Mouse (Mus musculus): ENCODE data around the gene Otud3. TPM values are rescaled to one million over a fixed set of nuclear protein-coding genes. Genes with fewer than 3 reads are reported as not detected.
"Not testable (repeated sequence)": the region's sequence is repeated elsewhere in the genome, so short reads cannot be mapped to it uniquely, and the experiment has no call there.

Otud3 gene
- polyA plus RNA-seq, 1 experiment from 2014 or later: 3.0 TPM

DNA sequence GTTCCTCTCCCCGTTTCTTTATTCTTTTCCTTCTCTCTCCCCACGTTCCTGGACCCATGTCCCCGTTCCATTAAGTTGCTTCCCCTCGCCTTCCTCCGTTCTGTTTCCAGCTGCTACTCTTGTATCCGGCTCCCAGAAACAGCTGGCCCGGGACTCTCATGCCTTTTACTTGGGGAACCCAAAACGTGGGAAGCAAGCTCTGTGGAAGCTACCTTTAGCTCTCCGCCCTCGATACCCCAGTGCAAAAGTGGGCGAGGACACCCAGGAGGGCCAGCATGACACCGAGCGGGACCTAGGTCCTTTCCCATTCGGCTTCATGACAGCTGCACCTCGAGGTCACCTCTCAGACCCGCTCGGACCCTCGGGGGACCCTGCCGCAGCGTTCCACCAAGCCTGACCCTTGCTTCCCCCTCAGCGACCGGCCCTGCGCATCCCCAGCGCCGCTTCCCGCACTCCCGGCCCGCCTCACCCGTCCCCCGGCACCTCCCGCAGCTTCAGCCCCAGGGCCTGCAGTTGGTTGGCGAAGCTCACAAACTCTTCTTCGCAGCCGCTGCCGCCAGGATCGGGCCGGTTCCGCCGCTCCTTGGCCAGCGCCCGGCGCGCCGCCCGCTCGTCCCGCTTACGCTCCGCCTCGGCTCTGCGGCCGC, 481 bp downstream of the Otud3 start:
- Histone ChIP-seq H3K27ac (ENCODE audit: low read length) (peak overlapping the region; percentile 66; the same call in 1 of the 2 replicates), H3K9ac (ENCODE audit: low read length) (peak overlapping the region; percentile 89), H3K36me3 (ENCODE audit: control insufficient read depth, insufficient read depth) (no peaks in the 10 kb centered on the region), H3K27me3 (ENCODE audit: control insufficient read depth, insufficient read depth, low read length) (no peaks in the 10 kb centered on the region), H3K4me1 (ENCODE audit: control insufficient read depth, insufficient read depth, low read length) (peaks cover 5% of the 10 kb centered on the region), H3K9me3 (replicated peaks; ENCODE audit: control insufficient read depth, low read length) (0 out of 2 replicates have a peak, but pooled peaks cover 2% of the 10 kb centered on the region), H3K4me2 (ENCODE audit: low read depth, low read length) (peak overlapping the region; percentile 94), H3K4me3 (ENCODE audit: low read length) (peak overlapping the region; percentile 83)
- WGBS: under 1% methylated on average over 52 of the region's 52 CpGs
- peak; percentile 49 for ATAC-seq (replicated peaks; ENCODE audit: extremely low read depth, insufficient read depth, low FRiP score)

DNA sequence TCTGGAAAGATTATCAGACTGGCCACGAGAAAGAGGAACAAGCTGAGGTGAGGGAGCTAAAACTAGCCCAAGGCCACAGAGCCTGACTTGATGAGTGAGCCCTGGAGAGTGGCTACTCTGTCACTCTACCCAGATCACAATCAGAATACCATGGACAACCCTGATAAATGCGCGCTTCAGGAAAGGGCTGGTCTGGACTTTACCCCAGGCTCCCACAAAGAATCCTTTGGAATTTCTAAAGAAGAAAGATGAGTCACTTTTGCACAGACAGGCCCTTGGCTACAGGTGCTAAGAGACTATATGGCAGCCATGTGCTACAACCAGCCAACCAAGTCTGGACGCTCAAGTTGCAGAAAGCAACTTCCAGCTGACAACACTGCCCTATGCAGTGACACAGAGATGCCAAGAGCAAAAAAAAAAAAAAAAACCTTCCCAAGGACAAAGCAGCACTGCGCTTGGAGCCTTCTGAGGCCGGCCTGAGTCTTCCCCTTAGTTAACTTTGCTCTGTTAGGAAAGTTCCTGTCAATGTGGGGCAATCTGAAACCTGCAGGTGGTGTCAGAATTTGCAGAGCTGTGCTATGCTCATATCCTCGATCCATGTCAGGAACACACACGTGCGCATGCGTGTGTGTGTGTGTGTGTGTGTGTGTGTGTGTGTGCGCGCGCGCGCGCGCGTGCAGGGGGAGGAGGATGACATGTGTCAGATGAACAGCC, 8.0 kb downstream of the Otud3 start:
- Histone ChIP-seq H3K27me3 (ENCODE audit: control insufficient read depth, insufficient read depth, low read length) (no peaks in the 10 kb centered on the region), H3K9ac (ENCODE audit: low read length) (no peak overlapping the region), H3K27ac (ENCODE audit: low read length) (no peak overlapping the region), H3K4me1 (ENCODE audit: control insufficient read depth, insufficient read depth, low read length) (no peaks in the 10 kb centered on the region), H3K4me2 (ENCODE audit: low read depth, low read length) (no peak overlapping the region), H3K4me3 (ENCODE audit: low read length) (no peak overlapping the region), H3K36me3 (ENCODE audit: control insufficient read depth, insufficient read depth) (peaks cover 36% of the 10 kb centered on the region), H3K9me3 (replicated peaks; ENCODE audit: control insufficient read depth, low read length) (no peaks in the 10 kb centered on the region)
- WGBS: 89% methylated on average over 18 of the region's 18 CpGs
- no peak for ATAC-seq (replicated peaks; ENCODE audit: extremely low read depth, insufficient read depth, low FRiP score)

DNA sequence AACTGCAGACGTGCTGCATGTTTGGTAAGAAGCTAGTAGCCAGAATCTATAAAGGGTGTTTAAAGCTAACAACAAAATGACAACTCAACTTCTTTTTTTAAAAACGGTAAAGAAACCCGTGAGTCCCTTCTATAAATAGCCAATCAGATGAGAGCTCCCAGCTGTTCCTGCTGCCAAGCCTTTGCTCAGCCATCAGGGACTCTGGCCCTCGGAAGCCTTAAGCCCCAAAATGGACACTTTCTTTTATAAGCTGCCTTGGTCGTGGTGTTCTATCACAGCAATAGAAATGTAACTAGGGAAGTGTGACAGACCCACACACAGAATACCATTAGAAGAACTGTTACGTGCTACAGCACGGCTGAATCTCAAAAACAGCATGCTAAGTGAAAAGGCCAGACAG, 14.4 kb downstream of the Otud3 start:
- H3K9me3 ChIP-seq (replicated peaks; ENCODE audit: control insufficient read depth, low read length): no peaks in the 10 kb centered on the region
- H3K4me3 ChIP-seq (ENCODE audit: low read length): no peak overlapping the region
- no peak overlapping the region for H3K27ac ChIP-seq (ENCODE audit: low read length)
- H3K36me3 ChIP-seq (ENCODE audit: control insufficient read depth, insufficient read depth): peaks cover 29% of the 10 kb centered on the region
- 57% methylated on average over 7 of the region's 7 CpGs for WGBS
- ATAC-seq (replicated peaks; ENCODE audit: extremely low read depth, insufficient read depth, low FRiP score): no peak
- H3K4me1 ChIP-seq (ENCODE audit: control insufficient read depth, insufficient read depth, low read length): no peaks in the 10 kb centered on the region; the same call in 1 of the 2 replicates
- H3K27me3 ChIP-seq (ENCODE audit: control insufficient read depth, insufficient read depth, low read length): no peaks in the 10 kb centered on the region
- no peak overlapping the region for H3K9ac ChIP-seq (ENCODE audit: low read length)
- H3K4me2 ChIP-seq (ENCODE audit: low read depth, low read length): no peak overlapping the region

DNA sequence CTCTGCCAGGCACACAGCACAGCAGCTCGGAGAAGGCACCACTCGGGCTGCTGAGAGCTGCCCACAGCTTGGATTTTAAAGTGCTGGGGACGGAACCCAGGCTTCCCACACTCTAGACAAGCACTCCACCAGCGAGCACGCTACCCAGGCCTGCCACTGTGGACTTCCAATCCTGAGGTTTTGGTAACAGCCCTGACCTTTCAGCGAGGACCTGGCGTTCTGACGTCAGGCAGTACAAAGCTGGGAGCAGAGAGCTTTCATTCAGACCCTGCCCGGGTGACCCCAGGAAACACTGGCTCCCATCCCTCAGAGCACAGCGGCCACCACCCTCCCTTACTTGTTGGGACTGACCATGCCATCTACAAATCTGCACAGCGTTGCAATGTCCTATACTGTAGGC, 20.0 kb downstream of the Otud3 start:
- H3K4me1 ChIP-seq (ENCODE audit: control insufficient read depth, insufficient read depth, low read length); H3K27me3 ChIP-seq (ENCODE audit: control insufficient read depth, insufficient read depth, low read length); ATAC-seq (replicated peaks; ENCODE audit: extremely low read depth, insufficient read depth, low FRiP score); H3K9ac ChIP-seq (ENCODE audit: low read length); H3K4me3 ChIP-seq (ENCODE audit: low read length); H3K27ac ChIP-seq (ENCODE audit: low read length); H3K9me3 ChIP-seq (replicated peaks; ENCODE audit: control insufficient read depth, low read length); H3K4me2 ChIP-seq (ENCODE audit: low read depth, low read length): not testable (repeated sequence)
- H3K36me3 ChIP-seq (ENCODE audit: control insufficient read depth, insufficient read depth): peaks cover 16% of the 10 kb centered on the region
- WGBS: 84% methylated on average over 11 of the region's 11 CpGs

DNA sequence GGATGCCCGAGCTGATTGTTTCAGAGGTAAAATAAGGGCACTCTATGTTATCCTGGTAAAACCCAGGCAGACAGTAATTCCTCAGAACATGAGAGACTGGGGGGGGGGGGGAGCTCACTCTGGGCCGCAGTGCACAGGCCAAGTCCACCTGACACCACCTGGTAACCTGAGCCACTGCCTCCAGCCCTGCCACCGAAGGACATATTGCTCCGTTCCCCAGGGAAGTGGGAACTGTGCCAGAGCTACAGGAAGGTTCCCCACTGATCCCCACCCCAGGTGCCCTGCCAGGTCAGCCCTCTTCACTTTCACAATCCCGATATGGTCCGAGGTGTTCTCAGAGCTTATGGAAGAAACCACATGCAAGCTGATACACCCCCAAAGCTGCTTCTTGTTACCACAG, 21.1 kb downstream of the Otud3 start:
- Histone ChIP-seq H3K4me3 (ENCODE audit: low read length) (no peak overlapping the region), H3K27me3 (ENCODE audit: control insufficient read depth, insufficient read depth, low read length) (no peaks in the 10 kb centered on the region), H3K27ac (ENCODE audit: low read length) (no peak overlapping the region), H3K4me2 (ENCODE audit: low read depth, low read length) (no peak overlapping the region), H3K36me3 (ENCODE audit: control insufficient read depth, insufficient read depth) (peaks cover 14% of the 10 kb centered on the region), H3K9me3 (replicated peaks; ENCODE audit: control insufficient read depth, low read length) (no peaks in the 10 kb centered on the region), H3K9ac (ENCODE audit: low read length) (no peak overlapping the region), H3K4me1 (ENCODE audit: control insufficient read depth, insufficient read depth, low read length) (no peaks in the 10 kb centered on the region)
- ATAC-seq (replicated peaks; ENCODE audit: extremely low read depth, insufficient read depth, low FRiP score): no peak
- WGBS: 78% methylated on average over 6 of the region's 6 CpGs

DNA sequence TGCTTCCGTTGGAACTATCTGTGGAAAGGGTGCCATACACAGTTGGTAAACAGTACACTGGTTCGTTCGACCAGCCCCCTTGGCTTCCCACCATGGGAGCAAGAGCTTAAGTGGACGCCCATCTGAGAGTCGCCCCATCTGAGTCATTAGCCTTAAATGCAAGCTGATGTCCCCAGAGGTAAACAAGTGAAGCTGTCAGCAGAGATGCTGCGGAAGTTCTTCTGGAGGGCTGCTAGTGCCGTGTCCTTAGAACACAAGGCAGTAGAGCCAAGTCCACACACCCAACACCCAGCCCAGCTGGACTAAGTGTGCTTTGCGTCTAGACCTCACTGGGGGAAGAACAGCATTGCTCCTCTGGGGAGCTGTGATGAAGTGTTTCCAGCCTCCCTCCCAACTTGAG, 24.1 kb downstream of the Otud3 start:
- H3K9ac ChIP-seq (ENCODE audit: low read length): no peak overlapping the region
- H3K27ac ChIP-seq (ENCODE audit: low read length): no peak overlapping the region
- no peak for ATAC-seq (replicated peaks; ENCODE audit: extremely low read depth, insufficient read depth, low FRiP score)
- 67% methylated on average over 8 of the region's 8 CpGs for whole genome bisulfite sequencing
- H3K27me3 ChIP-seq (ENCODE audit: control insufficient read depth, insufficient read depth, low read length): no peaks in the 10 kb centered on the region; the same call in 1 of the 2 replicates
- H3K9me3 ChIP-seq (replicated peaks; ENCODE audit: control insufficient read depth, low read length): no peaks in the 10 kb centered on the region
- no peak overlapping the region for H3K4me3 ChIP-seq (ENCODE audit: low read length)
- no peak overlapping the region for H3K4me2 ChIP-seq (ENCODE audit: low read depth, low read length)
- no peaks in the 10 kb centered on the region for H3K4me1 ChIP-seq (ENCODE audit: control insufficient read depth, insufficient read depth, low read length)
- 0 out of 2 replicates have a peak, but pooled peaks cover 3% of the 10 kb centered on the region for H3K36me3 ChIP-seq (ENCODE audit: control insufficient read depth, insufficient read depth)

- no peak for ATAC-seq (replicated peaks; ENCODE audit: extremely low read depth, insufficient read depth, low FRiP score)
- Histone ChIP-seq H3K4me2 (ENCODE audit: low read depth, low read length) (no peak overlapping the region), H3K4me3 (ENCODE audit: low read length) (no peak overlapping the region), H3K9ac (ENCODE audit: low read length) (no peak overlapping the region), H3K4me1 (ENCODE audit: control insufficient read depth, insufficient read depth, low read length) (no peaks in the 10 kb centered on the region), H3K27ac (ENCODE audit: low read length) (no peak overlapping the region), H3K9me3 (replicated peaks; ENCODE audit: control insufficient read depth, low read length) (no peaks in the 10 kb centered on the region), H3K36me3 (ENCODE audit: control insufficient read depth, insufficient read depth) (0 out of 2 replicates have a peak, but pooled peaks cover 3% of the 10 kb centered on the region), H3K27me3 (ENCODE audit: control insufficient read depth, insufficient read depth, low read length) (no peaks in the 10 kb centered on the region; the same call in 1 of the 2 replicates)
- WGBS: 62% methylated on average over 7 of the region's 7 CpGs
These were observed 24.6 kb downstream of the Otud3 start for GRCm38 (mm10) chr4:138889165-138889564.

DNA sequence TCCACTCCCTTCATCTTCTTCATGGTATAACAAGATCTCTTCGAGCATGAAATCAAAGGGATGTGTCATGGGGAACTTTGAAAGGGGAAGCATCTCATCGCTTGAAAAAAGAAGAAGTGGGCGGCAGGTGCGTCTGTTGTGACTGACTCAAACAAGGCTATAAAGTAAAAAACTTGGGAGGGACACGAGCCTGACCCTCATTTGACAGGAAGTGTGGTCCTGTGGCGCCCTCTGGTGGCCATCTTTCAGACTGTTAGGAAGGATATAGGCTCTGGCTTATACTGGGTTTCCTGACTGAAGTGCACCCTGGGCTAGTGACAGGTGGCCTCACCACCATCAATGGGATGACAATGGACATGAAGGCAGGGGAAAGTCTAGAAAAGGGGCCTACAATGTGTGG, 29.5 kb downstream of the Otud3 start:
- Histone ChIP-seq H3K4me3 (ENCODE audit: low read length) (no peak overlapping the region), H3K9me3 (replicated peaks; ENCODE audit: control insufficient read depth, low read length) (no peaks in the 10 kb centered on the region), H3K9ac (ENCODE audit: low read length) (no peak overlapping the region), H3K36me3 (ENCODE audit: control insufficient read depth, insufficient read depth) (no peaks in the 10 kb centered on the region), H3K27me3 (ENCODE audit: control insufficient read depth, insufficient read depth, low read length) (peaks cover 12% of the 10 kb centered on the region), H3K4me1 (ENCODE audit: control insufficient read depth, insufficient read depth, low read length) (no peaks in the 10 kb centered on the region), H3K4me2 (ENCODE audit: low read depth, low read length) (no peak overlapping the region), H3K27ac (ENCODE audit: low read length) (no peak overlapping the region)
- 14% methylated on average over 6 of the region's 6 CpGs for WGBS
- no peak for ATAC-seq (replicated peaks; ENCODE audit: extremely low read depth, insufficient read depth, low FRiP score)

DNA sequence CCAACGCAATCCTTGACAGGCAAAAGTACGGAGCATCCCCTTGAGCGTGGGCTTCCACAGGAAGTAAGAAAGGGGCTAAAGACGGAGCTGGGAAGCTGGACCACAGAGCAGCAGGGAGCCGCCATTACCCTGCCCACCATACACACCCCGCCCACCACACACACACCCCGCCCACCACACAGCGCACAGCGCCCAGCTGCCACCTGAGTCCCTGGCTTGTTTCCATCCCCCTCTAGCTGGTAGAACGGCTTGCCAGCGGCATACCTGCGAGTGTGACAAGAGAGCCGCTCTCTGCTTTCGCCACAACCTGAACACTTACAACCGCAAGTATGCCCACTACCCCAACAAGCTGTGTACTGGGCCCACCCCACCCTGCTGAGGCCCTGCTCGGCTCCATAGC, 31.6 kb downstream of the Otud3 start:
- Histone ChIP-seq H3K36me3 (ENCODE audit: control insufficient read depth, insufficient read depth) (no peaks in the 10 kb centered on the region), H3K9ac (ENCODE audit: low read length) (no peak overlapping the region), H3K27me3 (ENCODE audit: control insufficient read depth, insufficient read depth, low read length) (peaks cover 12% of the 10 kb centered on the region), H3K27ac (ENCODE audit: low read length) (no peak overlapping the region), H3K4me3 (ENCODE audit: low read length) (no peak overlapping the region), H3K4me2 (ENCODE audit: low read depth, low read length) (no peak overlapping the region; the same call in 1 of the 2 replicates), H3K4me1 (ENCODE audit: control insufficient read depth, insufficient read depth, low read length) (no peaks in the 10 kb centered on the region), H3K9me3 (replicated peaks; ENCODE audit: control insufficient read depth, low read length) (no peaks in the 10 kb centered on the region)
- WGBS: 12% methylated on average over 16 of the region's 16 CpGs
- no peak for ATAC-seq (replicated peaks; ENCODE audit: extremely low read depth, insufficient read depth, low FRiP score)
